Mouse (Mus musculus) forebrain, embryonic 10.5 days (tissue): Measurements from ENCODE around the gene Dbn1. TPM values are rescaled to one million over a fixed set of nuclear protein-coding genes. Genes with fewer than 3 reads are reported as not detected.

Experiments used
- DNase-seq: peaks from one replicate; pipeline ENCODE4 v3.0.0-alpha.2; 2017; ENCODE audit warnings: low spot score; ENCODE audit errors: extremely low spot score
- H3K27ac ChIP-seq: fragments of 300-500 bp; sonication (generic); 2 replicates; pipeline ENCODE4 v1.5.1; 2016; ENCODE audit warnings: mild to moderate bottlenecking
- H3K27me3 ChIP-seq: fragments of 300-500 bp; sonication (generic); 2 replicates; pipeline ENCODE4 v1.6.1; 2016; ENCODE audit warnings: mild to moderate bottlenecking; ENCODE audit not compliant: poor library complexity, severe bottlenecking
- H3K36me3 ChIP-seq: fragments of 300-500 bp; sonication (generic); replicated peaks from 2 replicates; pipeline ENCODE4 v1.6.1; 2016; ENCODE audit warnings: mild to moderate bottlenecking, moderate library complexity
- H3K4me1 ChIP-seq: fragments of 300-500 bp; sonication (generic); 2 replicates; pipeline ENCODE4 v1.6.1; 2016
- H3K4me3 ChIP-seq: fragments of 300-500 bp; sonication (generic); 2 replicates; pipeline ENCODE4 v1.5.1; 2016; ENCODE audit warnings: mild to moderate bottlenecking, moderate library complexity
- H3K9me3 ChIP-seq: fragments of 300-500 bp; sonication (generic); 2 replicates; pipeline ENCODE4 v1.6.1; 2016; ENCODE audit warnings: mild to moderate bottlenecking, moderate library complexity
- WGBS: fragments of 180-500 bp; shearing (Covaris S2); methylation state at CpG from one replicate; pipeline ENCODE4 v1.1.7; 2016; 5-methylcytosine and 5-hydroxymethylcytosine counted together
- polyA plus RNA-seq: library from polyadenylated mRNA; unstranded; fragments of >200 nt; fragmentation: Nextera tagmentation; extraction: Ambion mirVana; gene quantifications from 2 replicates; pipeline ENCODE4 v1.2.1, GENCODE M21; 2016

The Dbn1 gene
- polyA plus RNA-seq, 1 experiment from 2014 or later, result 346 TPM

- WGBS, result 44% methylated on average over 15 of the region's 15 CpGs
- peaks cover 62% of the 10 kb centered on the region for H3K4me1 ChIP-seq
- peak overlapping the region; percentile 100 for H3K27ac ChIP-seq
Observed at GRCm38 (mm10) chr13:55483593-55483992, 4.3 kb downstream of the Dbn1 start.

GRCm38 (mm10) chr13:55483071-55483470 lies 4.8 kb downstream of the Dbn1 start:
- Histone ChIP-seq H3K4me1 (peaks cover 57% of the 10 kb centered on the region), H3K4me3 (peak overlapping the region; percentile 98), H3K27me3 (no peaks in the 10 kb centered on the region), H3K27ac (peak overlapping the region; percentile 100), H3K9me3 (no peaks in the 10 kb centered on the region), H3K36me3 (peaks cover 71% of the 10 kb centered on the region)
- no peak for DNase-seq
- WGBS, result 63% methylated on average over 9 of the region's 9 CpGs

More at GRCm38 (mm10) chr13:55483593-55483992, 4.3 kb downstream of the Dbn1 start:
- H3K36me3 ChIP-seq, result peaks cover 66% of the 10 kb centered on the region
- peak; percentile 71 for DNase-seq
- peak overlapping the region; percentile 98 for H3K4me3 ChIP-seq
- H3K27me3 ChIP-seq, result no peaks in the 10 kb centered on the region
- no peaks in the 10 kb centered on the region for H3K9me3 ChIP-seq

- peaks cover 52% of the 10 kb centered on the region for H3K4me1 ChIP-seq
- peak overlapping the region; percentile 100 for H3K27ac ChIP-seq
- no peak for DNase-seq
- no peak overlapping the region for H3K4me3 ChIP-seq
- peaks cover 76% of the 10 kb centered on the region for H3K36me3 ChIP-seq
- no peaks in the 10 kb centered on the region for H3K9me3 ChIP-seq
- H3K27me3 ChIP-seq, result no peaks in the 10 kb centered on the region
- WGBS, result 95% methylated on average over 7 of the region's 7 CpGs
Observed at GRCm38 (mm10) chr13:55482542-55482941, 5.4 kb downstream of the Dbn1 start.

GRCm38 (mm10) chr13:55479929-55480328 lies 8.0 kb downstream of the Dbn1 start:
- Histone ChIP-seq H3K4me1 (peaks cover 45% of the 10 kb centered on the region), H3K9me3 (no peaks in the 10 kb centered on the region), H3K4me3 (no peak overlapping the region), H3K36me3 (peaks cover 88% of the 10 kb centered on the region), H3K27ac (no peak overlapping the region), H3K27me3 (no peaks in the 10 kb centered on the region)
- no peak for DNase-seq

GRCm38 (mm10) chr13:55479008-55479407 lies 8.9 kb downstream of the Dbn1 start:
- H3K9me3 ChIP-seq, result no peaks in the 10 kb centered on the region
- WGBS, result 84% methylated on average over 7 of the region's 7 CpGs
- H3K36me3 ChIP-seq, result peaks cover 97% of the 10 kb centered on the region
- H3K27ac ChIP-seq, result no peak overlapping the region
- H3K27me3 ChIP-seq, result no peaks in the 10 kb centered on the region
- peaks cover 45% of the 10 kb centered on the region for H3K4me1 ChIP-seq
- H3K4me3 ChIP-seq, result no peak overlapping the region
- DNase-seq, result no peak

- H3K9me3 ChIP-seq, result no peaks in the 10 kb centered on the region
- WGBS, result 47% methylated on average over 5 of the region's 5 CpGs
- H3K4me3 ChIP-seq, result no peak overlapping the region
- no peak overlapping the region for H3K27ac ChIP-seq
- DNase-seq, result no peak
- H3K27me3 ChIP-seq, result no peaks in the 10 kb centered on the region
- H3K4me1 ChIP-seq, result peaks cover 45% of the 10 kb centered on the region
- peaks cover 100% of the 10 kb centered on the region for H3K36me3 ChIP-seq
Observed at GRCm38 (mm10) chr13:55478036-55478435, 9.9 kb downstream of the Dbn1 start.

- Histone ChIP-seq H3K36me3 (peaks cover 97% of the 10 kb centered on the region), H3K27me3 (no peaks in the 10 kb centered on the region), H3K4me1 (peaks cover 45% of the 10 kb centered on the region), H3K4me3 (no peak overlapping the region), H3K9me3 (no peaks in the 10 kb centered on the region), H3K27ac (no peak overlapping the region)
- 78% methylated on average over 16 of the region's 16 CpGs for WGBS
- no peak for DNase-seq
Observed at GRCm38 (mm10) chr13:55477492-55477891, 10.4 kb downstream of the Dbn1 start.

- 97% methylated on average over 8 of the region's 8 CpGs for WGBS
- no peaks in the 10 kb centered on the region for H3K27me3 ChIP-seq
- DNase-seq, result no peak
- no peak overlapping the region for H3K27ac ChIP-seq
- H3K4me1 ChIP-seq, result peaks cover 55% of the 10 kb centered on the region
- H3K9me3 ChIP-seq, result no peaks in the 10 kb centered on the region
- H3K4me3 ChIP-seq, result no peak overlapping the region
- H3K36me3 ChIP-seq, result peaks cover 84% of the 10 kb centered on the region
Observed at GRCm38 (mm10) chr13:55476256-55476655, 11.7 kb downstream of the Dbn1 start.

- H3K9me3 ChIP-seq, result no peaks in the 10 kb centered on the region
- peaks cover 79% of the 10 kb centered on the region for H3K36me3 ChIP-seq
- H3K4me3 ChIP-seq, result no peak overlapping the region
- H3K27me3 ChIP-seq, result no peaks in the 10 kb centered on the region
- WGBS, result 89% methylated on average over 5 of the region's 5 CpGs
- H3K27ac ChIP-seq, result no peak overlapping the region
- no peak for DNase-seq
- peaks cover 60% of the 10 kb centered on the region for H3K4me1 ChIP-seq
Observed at GRCm38 (mm10) chr13:55475750-55476149, 12.2 kb downstream of the Dbn1 start.

GRCm38 (mm10) chr13:55474621-55475069 lies 13.3 kb downstream of the Dbn1 start:
- peak overlapping the region; percentile 70 for H3K27ac ChIP-seq
- DNase-seq, result peak; percentile 66
- WGBS, result 51% methylated on average over 5 of the region's 5 CpGs
- H3K4me3 ChIP-seq, result peak overlapping the region; percentile 21; the same call in 1 of the 2 replicates
- H3K9me3 ChIP-seq, result no peaks in the 10 kb centered on the region
- peaks cover 71% of the 10 kb centered on the region for H3K4me1 ChIP-seq
- H3K36me3 ChIP-seq, result peaks cover 68% of the 10 kb centered on the region
- H3K27me3 ChIP-seq, result 0 out of 2 replicates have a peak, but pooled peaks cover 9% of the 10 kb centered on the region

- Histone ChIP-seq H3K4me1 (peaks cover 77% of the 10 kb centered on the region), H3K4me3 (peak overlapping the region; percentile 11; the same call in 1 of the 2 replicates), H3K27ac (peak overlapping the region; percentile 49; the same call in 1 of the 2 replicates), H3K9me3 (no peaks in the 10 kb centered on the region), H3K36me3 (peaks cover 61% of the 10 kb centered on the region), H3K27me3 (0 out of 2 replicates have a peak, but pooled peaks cover 14% of the 10 kb centered on the region)
- 68% methylated on average over 11 of the region's 11 CpGs for WGBS
- DNase-seq, result no peak
Observed at GRCm38 (mm10) chr13:55473961-55474360, 13.9 kb downstream of the Dbn1 start.

GRCm38 (mm10) chr13:55473076-55473831 lies 14.7 kb downstream of the Dbn1 start:
- 0 out of 2 replicates have a peak, but pooled peaks cover 14% of the 10 kb centered on the region for H3K27me3 ChIP-seq
- H3K4me1 ChIP-seq, result peaks cover 85% of the 10 kb centered on the region
- H3K9me3 ChIP-seq, result no peaks in the 10 kb centered on the region
- H3K4me3 ChIP-seq, result peak overlapping the region; percentile 77
- peak; percentile 50 for DNase-seq
- H3K36me3 ChIP-seq, result peaks cover 54% of the 10 kb centered on the region
- WGBS, result 20% methylated on average over 18 of the region's 18 CpGs
- peak overlapping the region; percentile 88 for H3K27ac ChIP-seq
